Mouse (Mus musculus) gonadal fat pad, adult 2 months (tissue): ENCODE results near the gene 4930447F04Rik. TPM values are rescaled to one million over a fixed set of nuclear protein-coding genes. Genes with fewer than 3 reads are reported as not detected.

ENCODE experiments used
- DNase-seq: peaks from one replicate; pipeline ENCODE4 v3.0.0-alpha.2; 2012; ENCODE audit warnings: low read depth
- polyA plus RNA-seq: library from polyadenylated mRNA; depleted of rRNA; stranded (reverse); fragments of >200 nt; gene quantifications from 2 replicates; pipeline ENCODE4 v1.2.3, GENCODE M21; 2012; rRNA removed

The 4930447F04Rik gene
- not detected in 2 replicates for polyA plus RNA-seq

- DNase-seq = no peak
These were observed at the start of gene 4930447F04Rik for GRCm38 (mm10) chrX:66304124-66304523. Gene 4930447F04Rik (minus strand): TSS chrX:66304224.
